Mouse (Mus musculus): ENCODE measurements at regions not wholly inside any gene's neighbourhood (a gene's known extent, or its start where the extent isn't known, plus 50 kb on each side); places are given as distances from the start of the nearest gene placed in this dataset.

DNA sequence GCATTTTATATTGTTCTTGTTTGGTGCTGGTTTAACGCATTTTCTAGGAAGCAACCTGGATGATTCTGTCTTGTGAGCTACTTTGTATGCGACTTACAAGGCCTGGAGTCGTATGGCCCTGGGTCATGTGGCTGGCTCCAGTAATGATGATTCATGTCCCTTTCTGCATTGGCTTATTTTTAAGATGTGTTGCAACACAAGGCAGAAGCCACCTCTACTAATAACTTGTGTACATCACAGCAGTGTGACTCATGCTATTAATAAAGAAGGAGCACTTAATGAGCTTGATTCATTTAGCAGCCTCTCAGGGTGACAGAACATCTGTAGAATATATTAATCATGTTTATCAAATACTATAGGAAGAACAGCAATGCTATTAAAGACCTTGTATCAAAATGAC lies 84.0 kb downstream of the Slc5a7 start:
- DNase-seq (ENCODE audit: extremely low read depth, low read depth, low spot score): no peak

- no peak for DNase-seq (ENCODE audit: extremely low read depth, low read depth, low spot score)
Measured at GRCm38 (mm10) chr17:54201710-54202109, 97.1 kb downstream of the Slc5a7 start.

DNA sequence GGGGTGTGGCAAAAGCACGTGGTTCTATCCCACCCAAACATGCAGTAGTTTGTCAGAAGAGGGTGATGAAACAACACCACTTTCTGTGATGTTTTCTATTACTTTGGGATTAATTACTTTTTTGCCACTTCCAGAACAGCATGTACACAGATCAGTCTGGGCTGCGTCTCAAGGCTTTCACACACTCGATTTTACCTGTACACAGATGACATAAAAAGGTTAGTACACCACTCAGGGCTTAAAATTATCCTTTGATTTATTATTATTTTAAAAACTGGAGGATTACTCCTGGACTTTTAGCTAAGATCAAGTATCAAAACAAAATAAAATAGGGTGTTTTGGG lies 106.6 kb downstream of the Slc5a7 start:
- no peak for DNase-seq (ENCODE audit: extremely low read depth, low read depth, low spot score)

GRCm38 (mm10) chr17:54191526-54192230 lies 107.2 kb downstream of the Slc5a7 start:
- DNase-seq (ENCODE audit: extremely low read depth, low read depth, low spot score): no peak

DNA sequence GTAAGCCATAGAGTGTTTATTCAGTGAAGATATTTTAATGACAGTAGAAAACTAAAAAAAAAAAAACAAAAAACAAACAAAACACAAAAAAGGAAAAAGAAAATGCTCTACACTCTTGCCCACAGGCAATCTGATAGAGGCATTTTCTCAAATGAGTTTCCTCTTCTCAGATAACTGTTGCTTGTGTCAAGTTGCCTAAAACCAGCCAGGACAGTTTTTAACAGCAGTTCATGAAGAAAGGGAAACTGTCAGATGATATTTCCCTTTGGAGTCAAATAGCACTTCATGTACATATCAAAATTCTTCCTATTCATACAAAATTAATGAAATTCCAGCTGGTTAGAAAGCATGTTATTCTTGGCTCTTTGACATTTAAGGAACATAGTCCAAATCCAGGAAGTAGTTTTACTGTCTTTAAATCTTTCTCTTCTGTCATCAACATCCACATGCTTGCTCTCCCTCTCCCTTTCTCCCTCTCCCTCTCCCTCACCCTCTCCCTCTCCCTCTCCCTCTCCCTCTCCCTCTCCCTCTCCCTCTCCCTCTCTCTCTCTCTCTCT lies 109.8 kb downstream of the Slc5a7 start:
- DNase-seq (ENCODE audit: extremely low read depth, low read depth, low spot score): no peak

GRCm38 (mm10) chr17:54182073-54182472 lies 116.8 kb downstream of the Slc5a7 start:
- no peak for DNase-seq (ENCODE audit: extremely low read depth, low read depth, low spot score)

- no peak for DNase-seq (ENCODE audit: extremely low read depth, low read depth, low spot score)
Measured at GRCm38 (mm10) chr17:54180563-54180962, 118.3 kb downstream of the Slc5a7 start.

- no peak for DNase-seq (ENCODE audit: extremely low read depth, low read depth, low spot score)
Measured at GRCm38 (mm10) chr17:54170762-54171161, 128.1 kb downstream of the Slc5a7 start.

GRCm38 (mm10) chr17:54168039-54168438 lies 130.8 kb downstream of the Slc5a7 start:
- no peak for DNase-seq (ENCODE audit: extremely low read depth, low read depth, low spot score)

- DNase-seq (ENCODE audit: extremely low read depth, low read depth, low spot score): no peak
Measured at GRCm38 (mm10) chr17:54162383-54162782, 136.5 kb downstream of the Slc5a7 start.

- DNase-seq (ENCODE audit: extremely low read depth, low read depth, low spot score): peak; percentile 76
Measured at GRCm38 (mm10) chr17:54158753-54159152, 140.1 kb downstream of the Slc5a7 start.

- no peak for DNase-seq (ENCODE audit: extremely low read depth, low read depth, low spot score)
Measured at GRCm38 (mm10) chr17:54158330-54158729, 140.5 kb downstream of the Slc5a7 start.

- DNase-seq (ENCODE audit: extremely low read depth, low read depth, low spot score): no peak
Measured at GRCm38 (mm10) chr17:54155801-54156200, 143.0 kb downstream of the Slc5a7 start.

GRCm38 (mm10) chr17:54154536-54154935 lies 144.3 kb downstream of the Slc5a7 start:
- no peak for DNase-seq (ENCODE audit: extremely low read depth, low read depth, low spot score)

Measured in fat pad, adult 2 months (tissue).